Mouse (Mus musculus) adrenal gland, postnatal 14 days (tissue): ENCODE measurements around the gene Was. TPM values are rescaled to one million over a fixed set of nuclear protein-coding genes. Genes with fewer than 3 reads are reported as not detected.
"Not testable (repeated sequence)": the region's sequence is repeated elsewhere in the genome, so short reads cannot be mapped to it uniquely, and the experiment has no call there.

Experiments
- DNase-seq: peaks from one replicate; pipeline ENCODE4 v3.0.0; 2021; ENCODE audit warnings: mixed read lengths
- total RNA-seq: library from RNA; stranded (reverse); gene quantifications from 2 replicates; pipeline ENCODE4 v1.2.3, GENCODE M21; 2021

Was gene
- total RNA-seq, 1 experiment from 2014 or later, result 1.9 TPM

- DNase-seq, result peak; percentile 95
These were observed 15.8 kb downstream of the Was start, which contains the start of gene Suv39h1 for GRCm38 (mm10) chrX:8074430-8075014. TSS of gene Suv39h1 (minus strand) at chrX:8074760.

GRCm38 (mm10) chrX:8073881-8074429 is 16.3 kb downstream of the Was start:
- peak; percentile 60 for DNase-seq

- DNase-seq, result no peak
These were observed 21.1 kb downstream of the Was start for GRCm38 (mm10) chrX:8069166-8069565.

- DNase-seq, result not testable (repeated sequence)
These were observed 39.1 kb downstream of the Was start for GRCm38 (mm10) chrX:8051044-8051781.

- no peak for DNase-seq
These were observed 57.3 kb downstream of the Was start for GRCm38 (mm10) chrX:8033009-8033408.

Other genes starting within 250 kb of the Was start
- 62.4 and 64.8 TPM in 2 replicates for gene Otud5, start 249.1 kb downstream of the Was start, total RNA-seq
- 7.4 and 9.8 TPM in 2 replicates for gene Pim2, start 212.2 kb downstream of the Was start, total RNA-seq
- 33.4 and 38.0 TPM in 2 replicates for gene Slc35a2, start 206.5 kb downstream of the Was start, total RNA-seq
- gene Pqbp1, start 191.2 kb downstream of the Was start, total RNA-seq, result 94.6 and 98.0 TPM in 2 replicates
- gene Timm17b, start 191.1 kb downstream of the Was start, total RNA-seq, result 83.5 and 99.8 TPM in 2 replicates
- not detected in 2 replicates for gene Gm10491, start 182.7 kb downstream of the Was start, total RNA-seq
- gene Gm10490, start 181.0 kb downstream of the Was start, total RNA-seq, result not detected in 2 replicates
- gene Pcsk1n, start 170.7 kb downstream of the Was start, total RNA-seq, result 40.3 and 50.2 TPM in 2 replicates
- not detected in 2 replicates for gene Eras, start 161.9 kb downstream of the Was start, total RNA-seq
- 18.1 and 18.2 TPM in 2 replicates for gene Hdac6, start 142.6 kb downstream of the Was start, total RNA-seq
- gene Gata1, start 112.4 kb downstream of the Was start, total RNA-seq, result 0.38 and 2.5 TPM in 2 replicates
- gene Glod5, start 72.0 kb downstream of the Was start, total RNA-seq, result not detected in 2 replicates
- 16.7 and 17.5 TPM in 2 replicates for gene Suv39h1, start 15.7 kb downstream of the Was start, total RNA-seq
- 51.0 and 54.3 TPM in 2 replicates for gene Wdr13, start 42.4 kb upstream of the Was start, total RNA-seq
- gene Rbm3, start 55.4 kb upstream of the Was start, total RNA-seq, result 192 and 276 TPM in 2 replicates
- 8.0 and 11.0 TPM in 2 replicates for gene Tbc1d25, start 85.7 kb upstream of the Was start, total RNA-seq
- gene Ebp, start 103.0 kb upstream of the Was start, total RNA-seq, result 46.2 and 62.0 TPM in 2 replicates
- gene Porcn, start 116.0 kb upstream of the Was start, total RNA-seq, result 6.4 and 7.3 TPM in 2 replicates
- gene Ftsj1, start 161.9 kb upstream of the Was start, total RNA-seq, result 24.7 and 25.3 TPM in 2 replicates
- 2.5 TPM in 1 of 2 replicates, not detected in the other for gene Slc38a5, start 180.6 kb upstream of the Was start, total RNA-seq
- gene Ssxb10, start 236.9 kb upstream of the Was start, total RNA-seq, result not detected in 2 replicates